Mouse (Mus musculus): Measurements from ENCODE around the gene Plxnd1. TPM values are rescaled to one million over a fixed set of nuclear protein-coding genes. Genes with fewer than 3 reads are reported as not detected.

Gene Plxnd1
- polyA plus RNA-seq, 1 experiment from 2014 or later: 24.6 TPM

GRCm38 (mm10) chr6:115972083-115972764 lies 22.6 kb downstream of the Plxnd1 start:
- 80% methylated on average over 7 of the region's 7 CpGs for WGBS
- Histone ChIP-seq H3K9me3 (no peaks in the 10 kb centered on the region), H3K36me3 (no peaks in the 10 kb centered on the region), H3K27ac (peak overlapping the region; percentile 53; the same call in 1 of the 2 replicates), H3K4me3 (no peak overlapping the region), H3K4me1 (replicated peaks) (peaks cover 52% of the 10 kb centered on the region), H3K27me3 (ENCODE audit: insufficient read depth, poor library complexity, severe bottlenecking) (no peaks in the 10 kb centered on the region)
- no peak for DNase-seq (ENCODE audit: low spot score)

- Histone ChIP-seq H3K4me3 (no peak overlapping the region), H3K27ac (peak overlapping the region; percentile 53), H3K9me3 (no peaks in the 10 kb centered on the region), H3K36me3 (no peaks in the 10 kb centered on the region), H3K4me1 (replicated peaks) (peaks cover 52% of the 10 kb centered on the region), H3K27me3 (ENCODE audit: insufficient read depth, poor library complexity, severe bottlenecking) (no peaks in the 10 kb centered on the region)
- DNase-seq (ENCODE audit: low spot score): no peak
- 75% methylated on average over 13 of the region's 13 CpGs for WGBS
Observed at GRCm38 (mm10) chr6:115971273-115972060, 23.3 kb downstream of the Plxnd1 start.

- Histone ChIP-seq H3K27ac (peak overlapping the region; percentile 16; the same call in 1 of the 2 replicates), H3K4me3 (no peak overlapping the region), H3K36me3 (0 out of 2 replicates have a peak, but pooled peaks cover 4% of the 10 kb centered on the region), H3K9me3 (no peaks in the 10 kb centered on the region), H3K27me3 (ENCODE audit: insufficient read depth, poor library complexity, severe bottlenecking) (no peaks in the 10 kb centered on the region), H3K4me1 (replicated peaks) (peaks cover 52% of the 10 kb centered on the region)
- WGBS: 65% methylated on average over 5 of the region's 6 CpGs
- DNase-seq (ENCODE audit: low spot score): no peak
Observed at GRCm38 (mm10) chr6:115969952-115970351, 24.9 kb downstream of the Plxnd1 start.

GRCm38 (mm10) chr6:115969103-115969502 lies 25.7 kb downstream of the Plxnd1 start:
- Histone ChIP-seq H3K4me1 (replicated peaks) (peaks cover 50% of the 10 kb centered on the region), H3K36me3 (0 out of 2 replicates have a peak, but pooled peaks cover 4% of the 10 kb centered on the region), H3K27ac (0 out of 2 replicates have a peak overlapping the region, but pooled peaks have one; percentile 57), H3K4me3 (no peak overlapping the region), H3K9me3 (no peaks in the 10 kb centered on the region), H3K27me3 (ENCODE audit: insufficient read depth, poor library complexity, severe bottlenecking) (0 out of 2 replicates have a peak, but pooled peaks cover 1% of the 10 kb centered on the region)
- WGBS: 76% methylated on average over 9 of the region's 9 CpGs
- DNase-seq (ENCODE audit: low spot score): no peak

- H3K27ac ChIP-seq: peak overlapping the region; percentile 57
Observed at GRCm38 (mm10) chr6:115968700-115969099, 26.1 kb downstream of the Plxnd1 start.

GRCm38 (mm10) chr6:115968086-115968485 lies 26.7 kb downstream of the Plxnd1 start:
- DNase-seq (ENCODE audit: low spot score): no peak
- peak overlapping the region; percentile 57 for H3K27ac ChIP-seq
- no peak overlapping the region for H3K4me3 ChIP-seq
- 82% methylated on average over 5 of the region's 5 CpGs for WGBS
- no peaks in the 10 kb centered on the region for H3K9me3 ChIP-seq
- peaks cover 10% of the 10 kb centered on the region; the same call in 1 of the 2 replicates for H3K27me3 ChIP-seq (ENCODE audit: insufficient read depth, poor library complexity, severe bottlenecking)
- 0 out of 2 replicates have a peak, but pooled peaks cover 4% of the 10 kb centered on the region for H3K36me3 ChIP-seq
- peaks cover 50% of the 10 kb centered on the region for H3K4me1 ChIP-seq (replicated peaks)

More at GRCm38 (mm10) chr6:115968700-115969099, 26.1 kb downstream of the Plxnd1 start:
- 70% methylated on average over 6 of the region's 6 CpGs for WGBS
- DNase-seq (ENCODE audit: low spot score): no peak
- H3K4me1 ChIP-seq (replicated peaks): peaks cover 47% of the 10 kb centered on the region
- H3K9me3 ChIP-seq: no peaks in the 10 kb centered on the region
- H3K27me3 ChIP-seq (ENCODE audit: insufficient read depth, poor library complexity, severe bottlenecking): peaks cover 5% of the 10 kb centered on the region; the same call in 1 of the 2 replicates
- H3K4me3 ChIP-seq: no peak overlapping the region
- H3K36me3 ChIP-seq: 0 out of 2 replicates have a peak, but pooled peaks cover 4% of the 10 kb centered on the region

- DNase-seq (ENCODE audit: low spot score): no peak
- 0 out of 2 replicates have a peak, but pooled peaks cover 4% of the 10 kb centered on the region for H3K36me3 ChIP-seq
- H3K27ac ChIP-seq: 0 out of 2 replicates have a peak overlapping the region, but pooled peaks have one; percentile 57
- H3K9me3 ChIP-seq: no peaks in the 10 kb centered on the region
- H3K27me3 ChIP-seq (ENCODE audit: insufficient read depth, poor library complexity, severe bottlenecking): peaks cover 11% of the 10 kb centered on the region; the same call in 1 of the 2 replicates
- peaks cover 52% of the 10 kb centered on the region for H3K4me1 ChIP-seq (replicated peaks)
- WGBS: 90% methylated on average over 15 of the region's 15 CpGs
- no peak overlapping the region for H3K4me3 ChIP-seq
Observed at GRCm38 (mm10) chr6:115967291-115967880, 27.4 kb downstream of the Plxnd1 start.

- no peak for DNase-seq (ENCODE audit: low spot score)
- H3K4me3 ChIP-seq: no peak overlapping the region
- H3K4me1 ChIP-seq (replicated peaks): peaks cover 45% of the 10 kb centered on the region
- H3K9me3 ChIP-seq: no peaks in the 10 kb centered on the region
- WGBS: 93% methylated on average over 19 of the region's 19 CpGs
- 0 out of 2 replicates have a peak, but pooled peaks cover 4% of the 10 kb centered on the region for H3K36me3 ChIP-seq
- no peak overlapping the region for H3K27ac ChIP-seq
- peaks cover 11% of the 10 kb centered on the region; the same call in 1 of the 2 replicates for H3K27me3 ChIP-seq (ENCODE audit: insufficient read depth, poor library complexity, severe bottlenecking)
Observed at GRCm38 (mm10) chr6:115966227-115966966, 28.4 kb downstream of the Plxnd1 start.

- Histone ChIP-seq H3K27me3 (ENCODE audit: insufficient read depth, poor library complexity, severe bottlenecking) (peaks cover 11% of the 10 kb centered on the region; the same call in 1 of the 2 replicates), H3K36me3 (peaks cover 7% of the 10 kb centered on the region; the same call in 1 of the 2 replicates), H3K27ac (peak overlapping the region; percentile 23; the same call in 1 of the 2 replicates), H3K9me3 (no peaks in the 10 kb centered on the region), H3K4me1 (replicated peaks) (peaks cover 50% of the 10 kb centered on the region), H3K4me3 (no peak overlapping the region)
- WGBS: 75% methylated on average over 9 of the region's 9 CpGs
- DNase-seq (ENCODE audit: low spot score): no peak
Observed at GRCm38 (mm10) chr6:115963656-115964055, 31.1 kb downstream of the Plxnd1 start.

- H3K27me3 ChIP-seq (ENCODE audit: insufficient read depth, poor library complexity, severe bottlenecking): peaks cover 11% of the 10 kb centered on the region; the same call in 1 of the 2 replicates
- no peak overlapping the region for H3K4me3 ChIP-seq
- H3K4me1 ChIP-seq (replicated peaks): peaks cover 49% of the 10 kb centered on the region
- H3K36me3 ChIP-seq: peaks cover 7% of the 10 kb centered on the region; the same call in 1 of the 2 replicates
- peak; percentile 50 for DNase-seq (ENCODE audit: low spot score)
- no peaks in the 10 kb centered on the region for H3K9me3 ChIP-seq
- H3K27ac ChIP-seq: no peak overlapping the region
- 40% methylated on average over 23 of the region's 23 CpGs for WGBS
Observed at GRCm38 (mm10) chr6:115962439-115963085, 32.2 kb downstream of the Plxnd1 start.

GRCm38 (mm10) chr6:115961743-115962142 lies 33.1 kb downstream of the Plxnd1 start:
- 81% methylated on average over 3 of the region's 3 CpGs for WGBS
- DNase-seq (ENCODE audit: low spot score): no peak
- Histone ChIP-seq H3K36me3 (peaks cover 7% of the 10 kb centered on the region; the same call in 1 of the 2 replicates), H3K4me3 (no peak overlapping the region), H3K9me3 (no peaks in the 10 kb centered on the region), H3K27me3 (ENCODE audit: insufficient read depth, poor library complexity, severe bottlenecking) (peaks cover 11% of the 10 kb centered on the region; the same call in 1 of the 2 replicates), H3K27ac (no peak overlapping the region), H3K4me1 (replicated peaks) (peaks cover 57% of the 10 kb centered on the region)
